Mouse (Mus musculus): ENCODE measurements around the gene Zfp318. TPM values are rescaled to one million over a fixed set of nuclear protein-coding genes. Genes with fewer than 3 reads are reported as not detected.

The Zfp318 gene
- total RNA-seq, 2 experiments from 2014 or later = 93.1 to 96.1 TPM

DNA sequence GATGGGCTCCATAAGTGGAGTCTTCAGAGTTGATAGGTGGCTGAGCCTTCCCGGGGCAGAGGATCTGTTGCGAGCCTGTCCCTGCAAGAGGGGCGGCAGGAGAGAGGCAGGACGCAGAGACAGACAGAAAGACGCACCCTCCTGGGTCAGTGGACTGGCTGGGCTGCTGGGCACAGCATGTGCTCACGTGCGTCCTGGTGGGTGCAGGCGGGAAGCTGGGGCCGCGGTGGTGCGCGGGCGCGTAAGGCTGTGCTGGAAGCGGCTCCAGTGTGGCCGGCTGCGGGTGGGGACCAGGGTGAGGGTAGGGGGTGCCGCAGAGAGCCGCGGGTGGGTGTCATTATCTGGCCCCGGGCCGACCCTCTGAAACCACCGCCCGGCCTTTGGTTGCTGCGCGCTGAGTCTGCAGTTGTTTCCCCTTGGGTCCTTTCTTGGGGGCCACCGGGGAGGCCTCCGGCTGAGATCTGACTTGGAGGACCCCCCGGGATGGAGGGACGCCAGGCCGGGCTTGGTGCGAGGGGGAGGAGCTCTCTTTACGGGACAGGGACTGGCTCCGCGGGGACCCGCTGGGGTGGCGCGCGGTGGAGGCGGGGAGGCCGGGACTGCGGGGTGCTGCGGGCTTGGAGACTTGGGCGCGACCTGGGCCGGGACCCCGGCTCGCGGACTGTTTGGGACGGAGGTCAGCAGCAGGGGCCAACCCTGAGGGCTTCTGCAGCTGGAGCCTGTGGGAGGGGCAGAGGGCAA, 61.5 kb downstream of the Zfp318 start:
- no peak for DNase-seq
- intact Hi-C loops (cut with DNase I) = no loop called here

DNA sequence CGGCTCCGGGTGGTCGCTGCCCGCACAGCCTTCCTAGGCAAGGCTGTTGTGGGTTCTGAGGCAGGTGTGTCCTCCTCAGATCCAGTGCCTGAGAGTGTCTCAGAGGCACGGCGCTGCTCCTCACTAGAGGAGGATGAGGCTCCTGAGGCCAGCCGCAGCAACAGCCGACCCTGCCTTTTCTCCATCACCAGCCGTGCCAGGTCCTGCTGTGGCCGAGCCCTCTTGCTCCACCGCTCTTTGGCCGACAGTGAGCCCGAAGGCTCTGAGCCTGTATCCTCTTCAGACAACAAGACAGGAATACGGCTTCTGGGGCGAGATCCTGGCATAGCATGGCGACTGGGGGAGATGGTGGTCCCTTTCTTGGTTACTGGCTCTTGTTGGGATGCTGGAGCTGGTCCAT, 62.7 kb downstream of the Zfp318 start:
- no peak for DNase-seq
- intact Hi-C loops (cut with DNase I) = no loop called here

GRCm38 (mm10) chr17:46452683-46453082, 69.2 kb downstream of the Zfp318 start:
- intact Hi-C loops (cut with DNase I) = no loop called here
- DNase-seq = no peak

DNA sequence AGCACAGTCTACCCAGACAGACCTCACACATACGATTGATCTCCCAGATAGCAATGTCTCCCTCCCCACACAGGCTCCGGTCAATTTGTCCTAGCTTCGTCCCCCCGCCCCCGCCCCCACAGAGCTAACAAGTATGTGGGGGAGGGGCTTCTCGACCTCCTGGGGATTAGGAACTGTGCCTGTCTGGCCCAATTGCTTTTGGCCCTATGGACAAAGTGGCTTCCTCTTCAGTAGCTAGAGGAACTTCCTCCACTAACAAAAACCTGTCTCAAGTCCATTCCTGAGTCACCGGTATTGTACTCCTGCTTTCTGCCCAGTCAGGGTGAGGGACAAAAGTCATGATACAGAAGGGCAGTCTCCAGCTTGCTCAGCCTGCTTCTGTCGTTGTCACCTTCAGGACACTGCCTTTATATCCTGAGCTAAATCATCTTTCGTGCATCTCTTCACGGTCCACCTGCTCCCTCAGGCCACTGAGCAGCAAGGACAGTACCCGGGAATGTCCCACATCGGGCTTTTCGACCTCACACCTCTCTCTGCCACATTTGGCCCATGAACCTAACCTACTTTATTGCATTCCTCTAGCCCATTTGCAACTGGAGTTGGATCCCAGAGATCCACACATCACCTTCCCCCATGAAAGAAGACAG, 69.9 kb downstream of the Zfp318 start:
- no peak for DNase-seq
- intact Hi-C loops (cut with DNase I) = no loop called here

DNA sequence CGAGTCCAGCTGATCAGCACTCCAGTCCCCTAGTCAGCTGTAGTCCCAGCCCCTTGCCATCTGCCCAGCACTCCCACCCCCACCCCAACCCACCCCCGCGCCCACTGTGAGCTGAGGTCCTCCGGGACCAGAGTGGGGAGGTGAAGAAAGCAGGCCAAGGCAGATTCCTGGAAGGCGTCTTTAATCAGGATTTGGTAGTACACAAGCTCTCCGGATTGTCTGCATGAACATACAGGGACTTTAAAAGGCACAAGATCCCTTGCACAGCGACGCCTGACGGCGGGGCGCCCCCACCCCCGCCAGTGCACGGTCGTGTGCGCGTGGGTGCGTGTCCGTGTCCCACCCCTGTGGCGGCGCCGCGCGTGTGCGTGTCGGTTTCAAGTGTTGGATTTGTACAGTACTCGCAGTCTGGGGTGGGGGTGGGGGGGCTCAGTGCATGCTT, 70.5 kb downstream of the Zfp318 start:
- no peak for DNase-seq
- intact Hi-C loops (cut with DNase I) = no loop called here

DNA sequence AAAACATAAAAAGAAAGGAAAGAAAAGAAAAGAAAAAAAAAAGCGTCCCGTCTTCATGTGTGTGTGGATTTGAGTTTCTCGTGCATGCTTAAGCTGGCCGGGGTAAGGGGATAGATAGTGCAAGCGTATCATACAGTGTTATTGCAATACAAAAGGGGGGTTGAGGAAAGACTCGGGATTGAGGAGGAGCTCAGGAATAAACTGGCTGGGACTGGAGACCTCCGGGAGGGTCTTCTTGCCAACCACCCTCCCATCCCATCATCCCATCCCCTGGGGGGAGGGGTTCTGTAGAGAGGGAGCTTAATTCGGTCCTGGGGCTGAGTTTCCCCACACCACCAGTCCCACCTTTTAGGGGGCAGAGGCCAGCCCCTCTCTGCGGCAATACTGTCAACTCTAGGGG, 71.0 kb downstream of the Zfp318 start:
- intact Hi-C loops (cut with DNase I) = no loop called here
- DNase-seq = no peak

- peak; percentile 47 for DNase-seq
- intact Hi-C loops (cut with DNase I) = no loop called here
These were observed 71.7 kb downstream of the Zfp318 start for GRCm38 (mm10) chr17:46455110-46455691.

DNA sequence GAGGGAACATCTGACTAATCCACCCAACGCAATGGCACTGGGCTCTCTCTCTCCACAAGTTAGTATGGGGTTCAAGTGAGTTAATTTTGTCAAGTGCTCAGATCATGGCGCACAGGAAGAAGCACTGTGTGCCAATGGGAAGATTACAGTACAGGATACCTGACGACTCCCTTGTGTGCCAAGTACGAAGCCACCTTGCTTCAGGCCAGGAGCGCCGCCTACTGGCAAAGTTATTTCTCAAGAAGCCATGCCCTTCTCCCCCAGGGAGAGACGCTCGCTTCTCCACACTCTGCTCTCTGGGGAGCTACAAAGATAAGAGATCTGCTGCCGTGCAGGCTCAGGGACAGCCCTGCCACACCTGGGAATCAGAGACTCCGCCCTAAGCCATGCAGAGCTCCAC, 74.3 kb downstream of the Zfp318 start:
- DNase-seq = peak; percentile 48
- intact Hi-C loops (cut with DNase I) = no loop called here

DNA sequence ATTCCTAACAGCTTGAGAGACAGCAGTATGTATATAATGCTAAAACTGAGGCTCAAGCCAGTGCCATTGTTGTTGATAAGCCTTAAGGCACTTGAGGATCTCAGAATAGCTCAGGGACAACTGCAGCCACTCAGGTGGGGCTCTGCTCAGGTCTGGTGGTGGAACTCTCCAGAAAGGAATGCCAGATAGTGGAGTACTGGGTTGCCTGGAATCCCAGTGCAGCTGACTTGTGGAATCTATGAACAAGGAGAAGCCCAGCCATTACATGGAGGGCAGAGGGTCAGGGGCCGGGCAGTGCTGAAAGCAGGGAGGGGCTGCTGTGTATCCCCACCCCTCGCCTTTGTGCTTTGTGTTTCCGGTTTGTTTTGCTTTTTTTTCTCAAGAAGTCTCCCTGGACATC, 74.9 kb downstream of the Zfp318 start:
- intact Hi-C loops (cut with DNase I) = no loop called here

DNA sequence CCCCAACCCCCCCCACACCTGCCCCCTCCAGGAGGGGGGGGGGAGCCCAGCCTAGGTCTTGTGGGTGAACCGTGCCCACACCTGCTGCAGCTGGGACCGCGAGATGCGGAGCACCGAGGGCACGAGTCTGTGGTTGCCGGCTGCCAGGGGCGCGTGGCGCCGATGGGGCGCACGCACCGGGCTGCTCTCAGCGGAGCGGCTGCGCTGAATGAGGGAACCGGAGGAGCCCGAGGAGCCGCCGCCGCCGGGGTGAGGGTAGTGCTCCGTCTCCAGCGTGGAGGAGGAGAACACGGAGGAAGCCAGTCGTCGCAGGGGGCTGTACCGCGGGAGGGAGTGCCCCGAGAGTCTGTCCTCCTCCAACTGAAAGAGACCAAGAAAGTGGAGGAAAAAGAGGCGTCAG, 77.1 kb downstream of the Zfp318 start:
- DNase-seq = no peak
- intact Hi-C loops (cut with DNase I) = no loop called here

More for the DNA sequence above, 74.9 kb downstream of the Zfp318 start:
- no peak for DNase-seq

DNA sequence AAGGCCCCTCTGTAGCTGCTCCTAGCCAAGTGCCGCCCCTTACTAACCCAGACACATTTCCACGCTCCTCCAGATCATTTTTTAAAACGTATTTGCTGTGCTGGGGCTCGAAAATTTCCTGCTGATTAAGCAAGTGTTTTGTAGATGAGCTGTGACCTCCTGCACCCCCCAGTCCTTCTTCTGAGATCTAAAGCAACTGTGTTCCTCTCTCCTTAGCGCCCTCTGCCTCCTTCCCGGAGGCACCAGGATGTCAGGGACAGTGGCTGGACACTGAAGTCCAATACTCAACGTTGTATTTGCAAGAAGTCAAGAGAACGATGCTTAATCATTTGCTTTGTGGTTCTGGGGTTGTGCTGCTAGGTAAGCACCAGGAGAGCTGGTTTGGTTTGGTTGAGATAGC, 77.8 kb downstream of the Zfp318 start:
- no peak for DNase-seq
- intact Hi-C loops (cut with DNase I) = no loop called here

- intact Hi-C loops (cut with DNase I) = no loop called here
- DNase-seq = no peak
These were observed 78.7 kb downstream of the Zfp318 start for GRCm38 (mm10) chr17:46462226-46462625.

DNA sequence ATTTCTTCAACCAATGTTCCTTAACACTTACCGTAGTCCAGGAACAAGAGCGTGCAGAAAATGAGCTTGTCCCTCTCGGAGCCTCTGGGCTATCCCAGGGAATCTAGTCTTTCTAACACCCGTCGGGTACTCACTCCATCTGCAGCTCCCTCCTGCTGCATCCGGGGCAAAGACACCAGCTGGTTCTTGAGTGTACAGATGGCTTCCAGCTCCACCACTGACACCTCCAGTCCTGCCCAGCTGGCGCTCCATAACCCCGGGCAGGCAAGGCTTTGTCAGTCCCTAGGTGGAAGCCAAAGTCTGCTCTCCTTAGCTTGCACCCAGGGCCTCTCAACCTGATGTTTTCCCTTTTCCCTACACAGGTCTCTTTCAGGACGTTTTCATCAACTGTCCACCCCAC, 84.3 kb downstream of the Zfp318 start:
- DNase-seq = peak; percentile 49
- intact Hi-C loops (cut with DNase I) = no loop called here

Other genes starting within 250 kb of the Zfp318 start
- 10 to 100 TPM; 40.0 to 43.8 TPM for gene Rsph9, start 239.5 kb upstream of the Zfp318 start, total RNA-seq (2021)
- gene Mad2l1bp, start 230.2 kb upstream of the Zfp318 start, total RNA-seq (2021) = 10 to 100 TPM; 16.2 to 17.8 TPM
- 100 to 1,000 TPM; 111 TPM for gene Gtpbp2, start 222.7 kb upstream of the Zfp318 start, total RNA-seq (2021)
- 10 to 100 TPM in 1 of 2 experiments, 1 to 10 TPM in 1; 9.7 to 10.7 TPM for gene Polh, start 181.1 kb upstream of the Zfp318 start, total RNA-seq (2021)
- gene Xpo5, start 180.9 kb upstream of the Zfp318 start, total RNA-seq (2021) = 10 to 100 TPM; 45.0 to 46.3 TPM
- gene Polr1c, start 135.7 kb upstream of the Zfp318 start, total RNA-seq (2021) = 10 to 100 TPM; 50.0 to 50.1 TPM
- gene Yipf3, start 135.7 kb upstream of the Zfp318 start, total RNA-seq (2021) = 10 to 100 TPM; 55.3 to 56.7 TPM
- 10 to 100 TPM; 84.5 to 94.1 TPM for gene Lrrc73, start 130.2 kb upstream of the Zfp318 start, total RNA-seq (2021)
- gene Tjap1, start 100.7 kb upstream of the Zfp318 start, total RNA-seq (2021) = 10 to 100 TPM; 35.5 to 44.3 TPM
- 10 to 100 TPM; 54.6 to 63.8 TPM for gene Dlk2, start 86.3 kb upstream of the Zfp318 start, total RNA-seq (2021)
- gene Abcc10, start 55.4 kb upstream of the Zfp318 start, total RNA-seq (2021) = 1 to 10 TPM; 9.7 to 9.9 TPM
- gene Crip3, start 45.2 kb downstream of the Zfp318 start, total RNA-seq (2021) = 1 to 10 TPM; 2.6 to 4.7 TPM
- gene Slc22a7, start 54.7 kb downstream of the Zfp318 start, total RNA-seq (2021) = under 1 TPM; 0.28 to 0.62 TPM
- gene Ttbk1, start 103.9 kb downstream of the Zfp318 start, total RNA-seq (2021) = 10 to 100 TPM; 86.7 to 88.6 TPM
- gene Dnph1, start 113.0 kb downstream of the Zfp318 start, total RNA-seq (2021) = 1 to 10 TPM; 6.0 to 7.1 TPM
- gene Cul9, start 162.7 kb downstream of the Zfp318 start, total RNA-seq (2021) = 10 to 100 TPM; 48.0 to 49.9 TPM
- 10 to 100 TPM; 55.2 to 58.1 TPM for gene Srf, start 172.4 kb downstream of the Zfp318 start, total RNA-seq (2021)
- 10 to 100 TPM; 29.8 to 30.6 TPM for gene Ptk7, start 245.8 kb downstream of the Zfp318 start, total RNA-seq (2021)